Mouse (Mus musculus): ENCODE measurements around the gene Iqsec2. TPM values are rescaled to one million over a fixed set of nuclear protein-coding genes. Genes with fewer than 3 reads are reported as not detected.

Iqsec2 gene
- 14.3 and 15.1 TPM in 2 replicates for polyA plus RNA-seq (2012; rRNA removed; ENCODE audit: low replicate concordance)

GRCm38 (mm10) chrX:152143941-152144741 is at the start of gene Iqsec2:
Gene Iqsec2 (plus strand): TSS chrX:152144268.

DNA sequence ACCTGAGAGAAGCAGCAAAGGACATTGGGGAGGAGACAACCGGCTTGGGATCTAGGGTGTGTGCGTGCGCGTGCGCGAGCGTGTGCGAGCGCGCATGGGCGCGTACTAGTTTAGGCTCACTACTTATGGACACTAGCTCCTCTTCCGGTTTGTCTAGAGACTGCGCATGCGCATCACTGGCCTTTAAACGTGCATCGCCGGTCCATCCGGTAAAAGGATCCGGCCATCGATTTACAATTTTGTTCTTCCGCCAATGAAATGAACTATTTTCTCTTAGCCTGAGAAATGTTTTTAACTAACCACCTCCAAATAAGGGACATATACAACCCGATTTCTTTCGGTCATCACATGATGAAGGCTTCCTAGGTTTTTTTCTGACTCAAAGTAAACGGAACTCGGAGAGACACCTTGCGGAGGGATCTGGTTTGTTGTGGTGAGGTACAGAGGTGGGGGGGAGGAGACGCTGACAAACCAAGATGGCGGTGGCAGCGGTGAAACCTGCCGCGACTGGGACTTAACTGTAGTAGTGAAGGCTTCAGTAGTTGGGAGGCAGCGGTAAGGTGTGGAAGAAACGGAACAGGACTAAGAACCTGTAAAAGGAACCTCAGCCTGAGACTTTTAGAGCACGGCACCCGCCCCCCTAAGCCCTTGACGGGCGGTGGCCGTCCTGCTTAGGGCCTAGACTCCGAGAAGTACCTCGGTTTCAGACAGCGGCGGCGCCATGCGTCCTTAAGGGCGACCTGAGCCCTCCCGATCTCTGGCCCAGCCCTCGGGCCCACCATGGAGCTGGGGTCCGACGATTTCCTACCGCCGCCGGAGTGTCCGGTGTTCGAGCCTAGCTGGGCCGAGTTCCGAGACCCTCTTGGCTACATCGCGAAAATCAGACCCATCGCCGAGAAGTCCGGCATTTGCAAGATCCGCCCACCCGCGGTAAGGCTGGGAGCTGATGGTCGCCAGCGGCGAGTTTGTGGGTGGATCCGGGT is 89.0 kb downstream of the Iqsec2 start, which contains the start of gene Kdm5c:
Gene Kdm5c, plus strand, starts transcription at position 240 of the 983 bp plus-strand sequence.

Other genes starting within 250 kb of the Iqsec2 start
- gene Hsd17b10, start 142.4 kb upstream of the Iqsec2 start, polyA plus RNA-seq (2012; rRNA removed; ENCODE audit: low replicate concordance), result 38.6 and 38.9 TPM in 2 replicates
- gene Ribc1, start 128.0 kb upstream of the Iqsec2 start, polyA plus RNA-seq (2012; rRNA removed; ENCODE audit: low replicate concordance), result 0.25 and 0.32 TPM in 2 replicates
- 5.6 and 7.7 TPM in 2 replicates for gene Smc1a, start 127.8 kb upstream of the Iqsec2 start, polyA plus RNA-seq (2012; rRNA removed; ENCODE audit: low replicate concordance)
- 57.0 and 68.7 TPM in 2 replicates for gene Kdm5c, start 88.8 kb downstream of the Iqsec2 start, polyA plus RNA-seq (2012; rRNA removed; ENCODE audit: low replicate concordance)
- 0.32 and 0.74 TPM in 2 replicates for gene Kantr, start 183.2 kb downstream of the Iqsec2 start, polyA plus RNA-seq (2012; rRNA removed; ENCODE audit: low replicate concordance)
- 6.1 and 7.4 TPM in 2 replicates for gene Tspyl2, start 198.2 kb downstream of the Iqsec2 start, polyA plus RNA-seq (2012; rRNA removed; ENCODE audit: low replicate concordance)
- 0.44 and 1.1 TPM in 2 replicates for gene Gpr173, start 224.4 kb downstream of the Iqsec2 start, polyA plus RNA-seq (2012; rRNA removed; ENCODE audit: low replicate concordance)

All from duodenum, adult 2 months (tissue).